Mouse (Mus musculus) gastrocnemius, postnatal 10 days (tissue): Measurements from ENCODE around the gene Unc13c. TPM values are rescaled to one million over a fixed set of nuclear protein-coding genes. Genes with fewer than 3 reads are reported as not detected.

Experiments used
- DNase-seq: peaks from one replicate; pipeline ENCODE4 v3.0.0; 2021; ENCODE audit warnings: mixed read lengths
- total RNA-seq, 2 experiments: library from RNA; stranded (reverse); gene quantifications; 2 replicates each; pipeline ENCODE4 v1.2.3; 2021

Gene Unc13c
- total RNA-seq, 2 experiments from 2014 or later: 0.54 to 0.56 TPM

DNA sequence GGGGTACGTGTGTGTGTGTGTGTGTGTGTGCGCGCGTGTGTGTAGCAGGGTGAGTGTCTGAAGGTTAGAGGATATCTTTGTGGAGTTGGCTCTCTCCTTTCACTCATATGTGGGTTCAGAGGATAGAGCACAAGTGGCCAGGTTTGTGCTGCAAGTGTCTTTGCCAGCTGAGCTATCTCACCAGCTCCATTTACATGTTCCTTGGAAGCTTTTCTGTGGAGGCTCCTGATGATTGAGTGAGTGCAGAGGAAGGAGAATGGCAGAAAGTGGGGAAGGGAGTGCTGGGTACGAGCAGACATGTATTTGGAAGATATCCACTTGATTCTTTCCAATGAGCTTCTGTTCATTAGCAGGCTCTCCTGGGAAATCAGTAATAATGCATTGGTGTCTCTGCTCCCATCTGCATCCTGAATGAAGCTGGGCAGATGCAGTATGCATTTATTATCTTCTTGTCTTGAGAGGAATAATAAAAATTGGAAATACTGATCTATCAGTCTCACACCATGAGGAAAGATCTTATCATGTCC is 86.3 kb downstream of the Unc13c start:
- DNase-seq: no peak

DNA sequence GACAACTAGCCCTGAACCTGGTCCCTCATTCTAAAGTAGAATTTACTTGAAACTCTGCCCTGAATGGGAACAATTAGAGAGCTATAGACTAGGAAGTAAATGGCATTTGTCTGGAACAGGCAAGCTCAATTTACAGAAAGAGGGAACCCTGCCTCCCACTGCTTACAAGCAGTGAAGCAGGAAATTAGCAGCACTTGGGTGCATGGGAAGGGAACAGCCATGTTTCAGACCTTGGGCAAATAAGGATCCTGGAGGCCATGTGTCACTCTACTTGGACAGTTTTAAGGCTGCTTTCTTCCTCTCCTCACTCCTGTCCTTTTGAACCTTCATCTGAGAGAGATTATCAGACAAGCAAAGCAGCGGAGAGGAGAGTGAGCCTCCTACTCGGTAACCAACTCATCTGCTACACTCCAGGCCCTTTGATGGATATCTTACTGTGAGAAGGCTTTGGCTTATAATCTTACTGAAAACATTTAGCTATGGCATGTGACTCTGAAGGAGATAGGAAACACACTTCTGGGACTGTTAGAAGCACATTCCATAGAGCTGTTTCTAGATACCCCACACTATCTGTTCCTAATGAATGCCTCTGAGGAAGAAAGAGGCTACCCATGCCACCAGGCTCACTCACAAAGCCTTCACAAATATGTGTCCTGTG is 101.2 kb downstream of the Unc13c start:
- DNase-seq: no peak

DNA sequence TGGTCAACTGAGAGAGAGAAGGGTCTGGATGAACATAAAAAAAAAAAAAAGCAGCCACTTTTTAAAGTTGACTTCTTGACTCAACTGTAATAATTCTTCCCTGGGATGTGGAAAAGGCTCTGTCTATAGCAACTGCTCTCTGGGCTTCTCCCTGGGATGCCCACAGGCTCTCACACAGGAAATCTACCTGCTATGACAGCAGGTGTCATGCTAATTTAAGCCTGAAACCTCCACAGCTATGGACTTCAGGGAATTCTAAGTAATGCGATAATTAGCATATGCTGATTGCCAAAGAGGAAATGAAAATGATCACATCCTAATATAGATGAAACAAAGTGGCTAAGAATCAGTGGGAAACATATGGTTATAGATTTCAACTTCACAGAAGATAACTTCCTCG is 102.1 kb downstream of the Unc13c start:
- DNase-seq: no peak

DNA sequence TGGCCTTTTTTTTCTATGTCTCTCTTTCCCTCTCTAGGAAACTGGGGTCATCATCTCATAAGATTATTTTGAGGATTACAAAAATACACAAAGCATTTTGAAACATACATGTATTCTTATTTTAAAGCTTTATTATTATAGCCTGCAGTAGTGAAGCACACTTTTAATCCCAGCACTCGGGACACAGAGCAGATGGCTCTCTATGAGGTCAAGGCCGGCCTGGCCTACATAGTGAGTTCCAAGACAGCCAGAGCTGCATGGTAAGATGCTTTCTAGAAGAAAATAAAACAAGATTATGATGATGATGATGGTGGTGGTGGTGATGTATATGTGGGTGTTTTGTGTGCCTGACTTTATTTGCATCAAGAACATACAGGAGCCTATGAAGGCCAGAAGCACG is 109.3 kb downstream of the Unc13c start:
- DNase-seq: no peak

DNA sequence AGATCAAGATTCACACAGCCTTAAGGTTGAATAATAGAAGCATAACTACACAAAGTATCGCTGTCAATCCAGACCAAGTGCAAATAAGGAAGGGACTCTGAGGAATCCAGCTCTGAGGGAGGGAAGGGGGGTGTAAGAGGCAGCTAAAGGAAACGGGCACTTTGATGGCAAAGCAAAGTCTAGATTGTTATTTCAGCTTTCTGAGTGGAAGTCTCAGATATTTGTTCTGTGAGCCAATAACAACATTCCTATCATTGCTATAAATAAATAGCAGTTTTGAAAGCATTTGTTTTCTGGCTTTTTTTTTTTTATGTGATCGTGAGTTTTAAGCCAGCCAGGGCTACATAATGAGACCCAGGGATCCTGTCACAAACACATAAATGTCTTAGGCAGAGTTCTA is 114.5 kb downstream of the Unc13c start:
- no peak for DNase-seq

DNA sequence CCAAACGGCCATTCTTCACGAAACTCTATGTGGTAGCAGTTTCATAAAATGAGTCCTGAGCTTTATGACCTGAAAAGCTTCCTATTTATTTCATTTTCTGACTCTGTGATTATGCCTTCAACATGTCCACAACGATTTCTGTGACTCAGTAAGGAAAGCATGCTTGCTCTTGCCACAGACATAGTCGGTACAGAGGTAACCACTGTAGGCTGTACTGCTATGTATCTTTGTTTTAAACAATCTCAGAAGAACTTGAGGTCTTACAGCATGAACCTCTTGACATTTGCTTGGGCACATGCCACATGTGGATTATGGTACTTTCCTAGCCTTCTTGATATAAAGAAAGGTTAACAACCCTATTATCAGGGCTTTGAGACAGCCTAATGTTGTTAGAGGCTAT is 162.1 kb downstream of the Unc13c start:
- DNase-seq: no peak

DNA sequence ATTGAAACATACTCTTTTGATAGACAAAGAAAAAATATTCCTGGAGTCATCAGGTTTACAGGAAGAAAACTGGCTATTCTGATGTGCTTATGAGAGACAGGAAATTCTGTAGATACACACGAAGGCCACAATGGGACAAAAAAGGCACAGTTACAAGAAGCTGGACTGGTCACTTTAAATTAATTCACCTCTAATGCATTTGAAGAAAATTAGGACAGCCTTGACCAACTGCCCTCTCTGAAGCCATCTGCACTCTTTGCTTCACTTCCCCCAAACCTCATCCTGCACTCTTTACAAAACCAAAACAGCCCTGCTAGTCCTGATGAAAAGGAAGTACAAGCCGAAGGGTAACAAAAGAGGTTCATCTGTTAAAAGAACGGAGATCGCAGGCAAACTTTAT is 194.2 kb downstream of the Unc13c start:
- DNase-seq: no peak

DNA sequence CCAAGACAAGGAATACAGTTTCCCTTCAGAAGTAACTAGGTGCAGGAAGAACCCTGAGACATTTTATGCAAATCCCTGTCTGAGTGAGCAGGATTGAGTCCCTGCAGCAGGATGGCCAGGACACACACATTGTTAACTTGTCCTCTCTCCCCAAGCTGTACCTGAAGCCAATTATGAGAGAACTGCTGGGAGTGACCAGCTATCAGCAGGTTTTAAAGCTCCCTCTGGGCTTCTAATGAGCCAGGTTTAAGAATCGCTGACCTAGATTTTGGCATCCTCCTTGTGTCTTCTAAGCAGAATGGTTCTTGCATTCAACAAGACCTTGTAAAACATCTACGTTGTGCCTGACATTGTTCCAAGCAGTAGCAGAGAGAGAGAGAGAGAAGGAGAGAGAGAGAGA is 213.6 kb downstream of the Unc13c start:
- DNase-seq: no peak

DNA sequence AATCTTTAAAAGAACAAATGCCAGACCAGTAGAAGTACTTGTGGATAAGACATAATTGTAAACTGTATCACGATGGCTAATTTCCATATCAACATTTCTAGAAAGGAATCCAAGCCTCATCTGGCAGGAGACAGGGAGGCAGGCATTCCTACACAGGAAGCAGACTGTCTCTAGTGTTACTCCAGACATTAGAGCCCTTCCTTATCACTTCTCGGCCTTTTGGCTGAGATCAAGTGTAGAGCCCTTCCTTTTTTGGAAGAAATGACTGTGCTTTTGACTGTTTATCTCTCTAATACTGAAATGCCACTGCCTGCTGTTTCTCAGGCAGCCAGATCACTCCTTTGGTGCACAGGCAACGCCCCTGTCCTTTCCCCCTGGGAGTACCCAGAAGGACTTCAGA is 215.3 kb downstream of the Unc13c start:
- no peak for DNase-seq

GRCm38 (mm10) chr9:73751344-73751743 is 217.4 kb downstream of the Unc13c start:
- no peak for DNase-seq

GRCm38 (mm10) chr9:73734446-73734845 is 234.3 kb downstream of the Unc13c start:
- DNase-seq: no peak

- DNase-seq: no peak
Measured at GRCm38 (mm10) chr9:73725717-73726662, 242.8 kb downstream of the Unc13c start.

- no peak for DNase-seq
Measured at GRCm38 (mm10) chr9:73724776-73725175, 244.0 kb downstream of the Unc13c start.

- no peak for DNase-seq
Measured at GRCm38 (mm10) chr9:73713508-73713907, 255.3 kb downstream of the Unc13c start.

DNA sequence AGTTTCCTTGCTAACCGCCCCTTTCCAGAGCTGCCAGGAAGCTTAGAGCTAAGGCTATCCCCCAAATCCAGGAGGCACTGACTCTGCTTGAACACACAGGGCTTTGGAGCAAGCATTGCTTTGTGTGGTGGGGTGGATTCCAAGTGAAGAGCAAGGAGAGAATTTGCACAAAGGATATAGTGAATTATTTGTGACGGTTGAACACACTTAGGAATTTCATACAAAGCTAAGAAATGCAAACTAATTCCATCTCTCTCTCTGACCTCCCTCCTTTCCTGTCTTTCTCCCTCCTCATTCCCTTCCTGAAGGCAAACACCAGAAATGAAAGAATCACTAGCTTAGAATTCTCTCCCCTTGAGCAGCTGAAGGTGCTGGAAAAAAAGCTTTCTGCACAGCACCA is 271.7 kb downstream of the Unc13c start:
- DNase-seq: no peak

GRCm38 (mm10) chr9:73681580-73681979 is 287.2 kb downstream of the Unc13c start:
- no peak for DNase-seq

DNA sequence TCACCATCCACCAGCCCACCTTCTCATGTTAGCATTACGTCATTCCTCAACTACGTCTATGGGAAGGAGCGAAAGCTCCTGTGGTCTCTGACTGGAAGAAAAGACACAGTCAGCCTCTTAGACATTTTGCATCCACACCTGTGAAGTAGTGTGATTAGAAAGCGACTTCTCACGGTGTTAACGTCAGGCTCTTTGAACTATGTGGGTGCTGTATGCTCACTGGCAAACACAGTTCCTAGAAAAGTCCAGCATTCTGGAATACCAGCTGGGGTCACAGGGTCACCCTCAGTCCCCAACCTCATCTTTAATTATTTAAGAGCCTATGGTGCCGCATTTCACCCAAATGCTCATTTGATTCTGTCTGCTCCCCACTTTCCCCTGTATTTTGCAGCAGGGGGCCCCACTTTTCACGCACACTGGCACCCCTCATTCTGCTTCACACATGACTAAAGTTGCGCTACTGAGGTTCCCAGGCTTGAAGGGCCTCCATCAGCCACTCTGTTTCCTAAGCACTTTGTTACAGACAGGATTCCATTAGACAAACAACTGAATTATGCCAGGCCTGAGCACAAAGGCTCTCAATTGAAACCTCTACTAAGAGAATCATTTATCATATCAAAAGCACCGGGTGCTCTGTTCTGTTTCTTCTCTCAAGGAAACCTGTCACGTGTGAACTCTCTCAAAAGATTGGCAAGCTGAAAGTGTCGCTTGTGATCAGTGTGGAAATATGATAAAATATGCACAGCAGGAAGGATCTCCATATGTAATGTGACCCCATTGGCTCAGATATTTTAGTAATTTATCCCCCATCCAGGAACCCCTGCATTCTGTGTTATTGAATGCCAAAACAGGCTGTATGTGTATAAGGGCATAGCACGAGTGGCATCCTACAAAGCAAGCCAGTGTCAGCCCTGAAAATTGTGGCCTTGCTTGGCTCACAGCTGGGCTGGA is 287.9 kb downstream of the Unc13c start:
- DNase-seq: no peak

GRCm38 (mm10) chr9:73671656-73672212 is 297.0 kb downstream of the Unc13c start:
- DNase-seq: no peak

DNA sequence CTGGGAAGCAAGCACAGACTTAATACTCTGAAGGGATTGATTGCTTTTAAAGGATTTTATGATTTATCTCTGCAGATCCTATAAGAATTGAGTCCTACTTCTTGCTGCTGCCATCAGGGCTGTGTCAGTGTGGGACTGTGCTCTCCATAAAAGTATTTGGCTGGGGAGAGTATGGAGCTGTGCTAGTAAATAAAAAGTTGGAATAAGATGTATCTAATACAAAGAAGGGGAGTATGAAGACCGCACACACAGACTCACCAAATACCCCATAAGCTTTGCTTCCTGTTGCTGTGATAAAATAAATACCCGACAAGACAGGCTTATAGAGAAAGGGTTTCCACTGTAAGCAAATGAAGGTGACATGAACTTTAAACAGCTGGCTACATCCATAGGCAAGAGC is 298.7 kb downstream of the Unc13c start:
- no peak for DNase-seq

DNA sequence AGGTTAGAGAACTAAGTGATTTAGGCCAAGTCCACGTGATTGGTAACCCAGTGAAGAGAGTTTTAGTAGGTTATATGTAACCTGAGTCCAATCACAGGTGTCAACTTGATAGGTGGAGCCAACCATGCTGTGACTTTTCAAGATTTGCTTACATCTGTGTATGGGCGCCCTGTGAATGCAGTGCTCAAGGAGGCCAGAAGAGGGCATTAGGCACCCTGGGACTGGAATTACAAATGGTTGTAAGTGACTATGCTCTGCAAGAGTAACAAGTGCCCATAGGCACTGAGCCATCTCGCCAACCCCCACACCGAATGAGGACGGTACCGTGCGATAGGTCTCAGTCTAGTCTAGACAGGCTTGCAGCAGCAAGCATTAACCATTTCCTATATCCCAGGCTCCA is 305.9 kb downstream of the Unc13c start:
- DNase-seq: no peak

DNA sequence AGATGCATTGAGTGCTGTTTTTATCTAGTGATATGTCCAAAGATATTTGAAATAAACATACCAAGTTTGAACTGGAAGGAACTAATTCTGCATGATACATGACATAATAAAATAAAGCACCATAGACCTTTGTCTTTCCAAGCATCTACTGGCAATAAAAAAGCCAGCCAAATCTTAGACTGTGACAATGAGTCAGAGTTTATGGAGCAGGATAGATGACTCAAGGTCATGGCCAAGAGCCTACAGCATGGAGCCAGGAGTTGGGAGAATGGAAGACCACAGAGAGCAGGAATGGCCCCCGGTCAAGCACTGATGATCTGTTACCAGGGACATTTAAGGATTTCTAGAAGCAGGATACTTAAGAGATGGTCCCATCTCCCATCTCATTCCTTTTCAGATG is 319.7 kb downstream of the Unc13c start:
- DNase-seq: no peak

DNA sequence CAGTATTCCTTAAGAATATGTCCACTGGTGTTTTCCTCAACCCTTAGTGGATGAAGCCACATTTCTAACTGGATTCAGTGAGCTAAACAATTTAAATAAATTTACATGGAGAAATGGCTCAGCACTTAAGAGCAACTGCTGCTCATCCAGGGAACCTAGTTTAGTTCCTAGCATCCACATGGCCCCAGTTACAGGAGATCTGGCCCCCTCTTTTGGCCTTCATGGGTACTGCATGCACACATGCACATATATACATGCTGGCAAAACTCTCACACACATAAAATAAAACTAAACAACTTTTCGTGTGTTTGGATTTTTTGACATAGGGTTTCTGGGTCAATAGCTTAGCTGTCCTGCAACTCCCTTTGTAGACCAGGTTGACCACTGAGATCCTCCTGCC is 330.6 kb downstream of the Unc13c start:
- no peak for DNase-seq
